In the genomic region with DNA sequence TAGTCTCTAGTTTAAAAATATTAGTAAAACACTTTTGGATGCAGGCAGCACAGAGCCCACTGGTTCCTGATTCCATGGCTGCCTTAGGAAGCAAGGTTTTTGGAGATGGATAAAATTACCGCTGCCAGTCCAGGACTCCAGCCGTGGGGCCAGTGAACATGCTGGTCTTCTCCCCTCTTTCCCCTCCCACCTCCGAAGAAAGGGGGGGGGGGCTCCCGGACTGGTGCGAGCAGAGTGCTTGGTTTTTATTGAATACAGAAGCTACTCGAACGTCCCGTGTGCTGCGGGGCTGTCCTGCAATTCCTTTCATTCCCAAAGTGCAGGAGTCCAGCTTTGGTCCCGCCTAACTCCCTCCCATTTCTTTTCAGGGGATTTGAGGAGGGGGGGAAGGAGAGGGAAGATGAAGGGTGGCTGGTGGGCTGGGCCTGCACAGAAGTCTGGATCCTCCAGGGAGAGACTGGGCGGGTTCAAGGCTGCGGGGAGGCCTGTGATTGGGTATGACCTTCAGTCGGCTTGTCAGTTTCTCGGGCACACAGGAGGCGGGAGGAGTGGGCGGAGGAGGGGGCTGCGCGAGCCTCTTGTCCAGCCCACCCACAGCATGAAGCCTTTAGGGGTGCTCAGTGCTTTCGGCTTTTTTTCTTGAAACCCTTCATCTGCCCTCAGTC, we compare ENCODE assay signal across 7 mouse cellular contexts. TPM values are rescaled to one million over a fixed set of nuclear protein-coding genes. Genes with fewer than 3 reads are reported as not detected.
DNase-seq lines count a peak whose midpoint lies in the region; ATAC-seq lines count a peak whose summit lies in the region.

A gene (plus strand): TSS at position 570 of the 665 bp plus-strand sequence.

- peak within 1 kb of the TSS; percentile 78 for H3K4me2 ChIP-seq in limb, embryonic 13.5 days (replicated peaks)
- peak within 1 kb of the TSS; percentile 93 for H3K4me2 ChIP-seq in neural tube, embryonic 11.5 days (ENCODE audit: low read depth)

- peaks cover 16% of the 10 kb centered on the region for H3K4me1 ChIP-seq in limb, embryonic 13.5 days
- no peaks in the 10 kb centered on the region for H3K4me1 ChIP-seq in neural tube, embryonic 11.5 days (ENCODE audit: control insufficient read depth, insufficient read depth, low read length)

- peak within 1 kb of the TSS; percentile 87 for H3K27ac ChIP-seq in limb, embryonic 13.5 days
- H3K27ac ChIP-seq in neural tube, embryonic 11.5 days (ENCODE audit: low read depth, low read length), result 0 out of 2 replicates have a peak within 1 kb of the TSS, but pooled peaks have one; percentile 27

- no peaks in the 10 kb centered on the region for H3K9me3 ChIP-seq in limb, embryonic 13.5 days
- no peaks in the 10 kb centered on the region for H3K9me3 ChIP-seq in neural tube, embryonic 11.5 days (ENCODE audit: control insufficient read depth, low read length)

- H3K4me3 ChIP-seq in limb, embryonic 13.5 days, result peak within 1 kb of the TSS; percentile 63
- peak within 1 kb of the TSS; percentile 64 for H3K4me3 ChIP-seq in neural tube, embryonic 11.5 days (ENCODE audit: low read depth, low read length)

- no peaks in the 10 kb centered on the region for H3K36me3 ChIP-seq in limb, embryonic 13.5 days
- H3K36me3 ChIP-seq in neural tube, embryonic 11.5 days (ENCODE audit: control insufficient read depth, insufficient read depth, low read length), result no peaks in the 10 kb centered on the region

- no peaks in the 10 kb centered on the region for H3K27me3 ChIP-seq in limb, embryonic 13.5 days
- no peaks in the 10 kb centered on the region for H3K27me3 ChIP-seq in neural tube, embryonic 11.5 days (ENCODE audit: control insufficient read depth, insufficient read depth, low read length)

- WGBS in limb, embryonic 13.5 days, result 0% methylated on average over 19 of the region's 19 CpGs
- WGBS in neural tube, embryonic 11.5 days, result 0% methylated on average over 19 of the region's 19 CpGs

- ATAC-seq in limb, embryonic 13.5 days (ENCODE audit: low FRiP score, low read depth), result peak; percentile 98
- peak; percentile 99 for ATAC-seq in neural tube, embryonic 11.5 days (ENCODE audit: insufficient read depth, low FRiP score, low TSS enrichment)

- peak within 1 kb of the TSS; percentile 76 for H3K9ac ChIP-seq in limb, embryonic 13.5 days
- peak within 1 kb of the TSS; percentile 55 for H3K9ac ChIP-seq in neural tube, embryonic 11.5 days (ENCODE audit: low read length)

- peak; percentile 6 to 15 for DNase-seq in adrenal gland, postnatal 4 days (ENCODE audit: low spot score in 2 of 2)
- peak; percentile 89 for DNase-seq in embryo, embryonic 11.5 days (ENCODE audit: low read depth, low spot score)
- DNase-seq in gastrocnemius, postnatal 4 days (ENCODE audit: low spot score in 2 of 2), result peak; percentile 49 to 63
- DNase-seq in kidney, adult 9 months, result peak; percentile 9
- DNase-seq in neural tube, embryonic 11.5 days (ENCODE audit: low spot score), result peak; percentile 92
- DNase-seq in spleen, adult 12 weeks (ENCODE audit: low spot score), result no peak

RNA-seq across cellular contexts. Expression of the gene that starts here (rescaled TPM):
- 1 to 10 TPM; 3.8 to 9.3 TPM for total RNA-seq in adrenal gland, postnatal 4 days (2021)
- 10 to 100 TPM; 43.8 to 75.5 TPM for total RNA-seq in gastrocnemius, postnatal 4 days (2021)
- 116 and 142 TPM in 2 replicates for polyA plus RNA-seq in limb, embryonic 13.5 days (2015; fragmentation: Nextera tagmentation; extraction: Ambion mirVana)
- 16.9 and 19.1 TPM in 2 replicates for polyA plus RNA-seq in neural tube, embryonic 11.5 days (2014; fragmentation: Nextera tagmentation; extraction: Ambion mirVana)

Comparison
In these comparisons a context has a peak if more than half of its experiments do, and no peak if none do; other contexts are left out.
1. RNA of the gene that starts here (total RNA-seq): 43.8 to 75.5 TPM in gastrocnemius, postnatal 4 days; 3.8 to 9.3 TPM in adrenal gland, postnatal 4 days; every median in the first group is over 4 times any median in the second.